Mouse (Mus musculus): Measurements from ENCODE around the gene Atp1a1. TPM values are rescaled to one million over a fixed set of nuclear protein-coding genes. Genes with fewer than 3 reads are reported as not detected.

Atp1a1 gene
- total and polyA plus RNA-seq, 2 experiments from 2014 or later, result 66.4 to 264 TPM

- no peaks in the 10 kb centered on the region for H3K4me1 ChIP-seq (ENCODE audit: insufficient read depth, low read length)
- ATAC-seq (no peak), DNase-seq (ENCODE audit: low spot score) (no peak)
- no peak for TF ChIP-seq CTCF (IDR thresholded peaks at IDR 0.05; ENCODE audit: low read depth)
- H3K9ac ChIP-seq (replicated peaks; ENCODE audit: low read length), result no peak overlapping the region
- WGBS, result 57% methylated on average over 5 of the region's 5 CpGs
- H3K4me2 ChIP-seq (ENCODE audit: low read depth, low read length), result no peak overlapping the region
- H3K9me3 ChIP-seq (ENCODE audit: low read length), result no peaks in the 10 kb centered on the region
- no peak overlapping the region for H3K4me3 ChIP-seq (ENCODE audit: low read length)
- no peak overlapping the region for H3K27ac ChIP-seq
- H3K27me3 ChIP-seq (ENCODE audit: insufficient read depth, low read length), result no peaks in the 10 kb centered on the region
- no peaks in the 10 kb centered on the region for H3K36me3 ChIP-seq (ENCODE audit: insufficient read depth, low read length)
Measured at GRCm38 (mm10) chr3:101646806-101647205, 42.3 kb upstream of the Atp1a1 start.

- H3K27ac ChIP-seq, result no peak overlapping the region
- no peaks in the 10 kb centered on the region for H3K4me1 ChIP-seq (ENCODE audit: insufficient read depth, low read length)
- no peaks in the 10 kb centered on the region for H3K9me3 ChIP-seq (ENCODE audit: low read length)
- TF ChIP-seq CTCF (IDR thresholded peaks at IDR 0.05; ENCODE audit: low read depth), result no peak
- ATAC-seq, result no peak
- H3K4me3 ChIP-seq (ENCODE audit: low read length), result no peak overlapping the region
- H3K27me3 ChIP-seq (ENCODE audit: insufficient read depth, low read length), result no peaks in the 10 kb centered on the region
- no peak for DNase-seq (ENCODE audit: low spot score)
- no peaks in the 10 kb centered on the region for H3K36me3 ChIP-seq (ENCODE audit: insufficient read depth, low read length)
- H3K4me2 ChIP-seq (ENCODE audit: low read depth, low read length), result no peak overlapping the region
- H3K9ac ChIP-seq (replicated peaks; ENCODE audit: low read length), result no peak overlapping the region
- WGBS, result 52% methylated on average over 1 of the region's 1 CpGs
Measured at GRCm38 (mm10) chr3:101645569-101646106, 41.2 kb upstream of the Atp1a1 start.

- Histone ChIP-seq H3K4me3 (ENCODE audit: low read length) (no peak overlapping the region), H3K9me3 (ENCODE audit: low read length) (no peaks in the 10 kb centered on the region), H3K4me2 (ENCODE audit: low read depth, low read length) (no peak overlapping the region), H3K9ac (replicated peaks; ENCODE audit: low read length) (no peak overlapping the region), H3K36me3 (ENCODE audit: insufficient read depth, low read length) (no peaks in the 10 kb centered on the region), H3K27ac (no peak overlapping the region), H3K4me1 (ENCODE audit: insufficient read depth, low read length) (no peaks in the 10 kb centered on the region), H3K27me3 (ENCODE audit: insufficient read depth, low read length) (no peaks in the 10 kb centered on the region)
- ATAC-seq (no peak), DNase-seq (ENCODE audit: low spot score) (no peak)
- 80% methylated on average over 4 of the region's 4 CpGs for WGBS
- no peak for TF ChIP-seq CTCF (IDR thresholded peaks at IDR 0.05; ENCODE audit: low read depth)
Measured at GRCm38 (mm10) chr3:101644062-101644802, 39.7 kb upstream of the Atp1a1 start.

- TF ChIP-seq CTCF (IDR thresholded peaks at IDR 0.05; ENCODE audit: low read depth), result no peak
- DNase-seq (ENCODE audit: low spot score) (no peak), ATAC-seq (no peak)
- Histone ChIP-seq H3K27me3 (ENCODE audit: insufficient read depth, low read length) (no peaks in the 10 kb centered on the region), H3K9ac (replicated peaks; ENCODE audit: low read length) (no peak overlapping the region), H3K36me3 (ENCODE audit: insufficient read depth, low read length) (no peaks in the 10 kb centered on the region), H3K4me3 (ENCODE audit: low read length) (no peak overlapping the region), H3K27ac (no peak overlapping the region), H3K4me1 (ENCODE audit: insufficient read depth, low read length) (no peaks in the 10 kb centered on the region), H3K4me2 (ENCODE audit: low read depth, low read length) (no peak overlapping the region), H3K9me3 (ENCODE audit: low read length) (no peaks in the 10 kb centered on the region)
- WGBS, result 89% methylated on average over 2 of the region's 2 CpGs
Measured at GRCm38 (mm10) chr3:101643264-101643663, 38.8 kb upstream of the Atp1a1 start.

- ATAC-seq (no peak), DNase-seq (ENCODE audit: low spot score) (no peak)
- no peaks in the 10 kb centered on the region for H3K27me3 ChIP-seq (ENCODE audit: insufficient read depth, low read length)
- no peak overlapping the region for H3K4me3 ChIP-seq (ENCODE audit: low read length)
- no peaks in the 10 kb centered on the region for H3K36me3 ChIP-seq (ENCODE audit: insufficient read depth, low read length)
- WGBS, result 83% methylated on average over 2 of the region's 2 CpGs
- 0 out of 2 replicates have a peak, but pooled peaks cover 5% of the 10 kb centered on the region for H3K4me1 ChIP-seq (ENCODE audit: insufficient read depth, low read length)
- H3K27ac ChIP-seq, result no peak overlapping the region
- H3K9ac ChIP-seq (replicated peaks; ENCODE audit: low read length), result no peak overlapping the region
- H3K4me2 ChIP-seq (ENCODE audit: low read depth, low read length), result no peak overlapping the region
- no peak for TF ChIP-seq CTCF (IDR thresholded peaks at IDR 0.05; ENCODE audit: low read depth)
- H3K9me3 ChIP-seq (ENCODE audit: low read length), result no peaks in the 10 kb centered on the region
Measured at GRCm38 (mm10) chr3:101638223-101638622, 33.7 kb upstream of the Atp1a1 start.

- no peaks in the 10 kb centered on the region for H3K27me3 ChIP-seq (ENCODE audit: insufficient read depth, low read length)
- 75% methylated on average over 7 of the region's 7 CpGs for WGBS
- no peak for TF ChIP-seq CTCF (IDR thresholded peaks at IDR 0.05; ENCODE audit: low read depth)
- no peak for DNase-seq (ENCODE audit: low spot score)
- H3K4me1 ChIP-seq (ENCODE audit: insufficient read depth, low read length), result 0 out of 2 replicates have a peak, but pooled peaks cover 5% of the 10 kb centered on the region
- no peaks in the 10 kb centered on the region for H3K9me3 ChIP-seq (ENCODE audit: low read length)
- no peak overlapping the region for H3K27ac ChIP-seq
- no peak overlapping the region for H3K4me3 ChIP-seq (ENCODE audit: low read length)
- H3K9ac ChIP-seq (replicated peaks; ENCODE audit: low read length), result no peak overlapping the region
- H3K4me2 ChIP-seq (ENCODE audit: low read depth, low read length), result no peak overlapping the region
- no peak for ATAC-seq
- H3K36me3 ChIP-seq (ENCODE audit: insufficient read depth, low read length), result no peaks in the 10 kb centered on the region
Measured at GRCm38 (mm10) chr3:101636510-101636909, 32.0 kb upstream of the Atp1a1 start.

- no peaks in the 10 kb centered on the region for H3K36me3 ChIP-seq (ENCODE audit: insufficient read depth, low read length)
- H3K9ac ChIP-seq (replicated peaks; ENCODE audit: low read length), result no peak overlapping the region
- no peak overlapping the region for H3K27ac ChIP-seq
- no peak overlapping the region for H3K4me2 ChIP-seq (ENCODE audit: low read depth, low read length)
- H3K4me3 ChIP-seq (ENCODE audit: low read length), result no peak overlapping the region
- no peak for ATAC-seq
- H3K27me3 ChIP-seq (ENCODE audit: insufficient read depth, low read length), result no peaks in the 10 kb centered on the region
- 32% methylated on average over 2 of the region's 2 CpGs for WGBS
- TF ChIP-seq CTCF (IDR thresholded peaks at IDR 0.05; ENCODE audit: low read depth), result no peak
- DNase-seq (ENCODE audit: low spot score), result no peak
- no peaks in the 10 kb centered on the region for H3K9me3 ChIP-seq (ENCODE audit: low read length)
- 0 out of 2 replicates have a peak, but pooled peaks cover 5% of the 10 kb centered on the region for H3K4me1 ChIP-seq (ENCODE audit: insufficient read depth, low read length)
Measured at GRCm38 (mm10) chr3:101636086-101636485, 31.6 kb upstream of the Atp1a1 start.

Measured in hindbrain, postnatal 0 days (tissue).